In the genomic region with DNA sequence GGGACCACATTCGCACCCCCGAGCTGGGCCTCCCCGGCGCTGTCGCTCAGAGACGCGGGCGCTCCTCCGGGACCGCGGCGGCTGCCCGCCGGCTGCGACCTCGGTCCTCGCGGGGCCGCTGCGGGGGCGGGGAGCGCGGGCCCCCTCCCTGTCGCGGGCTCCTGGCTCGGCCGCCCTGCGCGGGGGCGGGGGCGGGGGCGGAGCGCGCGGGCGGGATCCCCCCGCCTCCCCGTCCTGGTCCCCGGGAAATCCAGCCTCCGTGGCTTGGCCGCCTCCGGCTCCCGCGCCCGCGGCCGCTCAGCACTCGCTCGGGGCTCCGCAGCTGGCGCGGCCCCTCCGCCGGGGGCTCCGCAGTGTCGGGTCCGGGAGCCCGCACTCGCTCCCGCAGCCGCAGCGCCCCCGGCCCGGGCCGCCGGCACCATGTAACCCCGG, we compare ENCODE assay signal across 8 mouse cellular contexts. TPM values are rescaled to one million over a fixed set of nuclear protein-coding genes. Genes with fewer than 3 reads are reported as not detected.
DNase-seq lines count a peak whose midpoint lies in the region; ATAC-seq and TF ChIP-seq lines count a peak whose summit lies in the region.

A gene (plus strand): TSS at position 291 of the 432 bp plus-strand sequence.

- peak within 1 kb of the TSS; percentile 81 to 88 for H3K4me3 ChIP-seq in ES-E14 (ENCODE audit: insufficient read depth in 1 of 2, low read depth in 1 of 2, low read length in 2 of 2, poor library complexity in 1 of 2, severe bottlenecking in 1 of 2)
- peak within 1 kb of the TSS; percentile 71 for H3K4me3 ChIP-seq in midbrain, embryonic 13.5 days (replicated peaks)

- no peaks in the 10 kb centered on the region for H3K36me3 ChIP-seq in ES-E14 (ENCODE audit: control insufficient read depth, insufficient read depth, low read length, poor library complexity, severe bottlenecking)
- no peaks in the 10 kb centered on the region for H3K36me3 ChIP-seq in midbrain, embryonic 13.5 days

- peaks cover 2 to 19% of the 10 kb centered on the region in 2 experiments; a peak in 3 of 4 replicates for H3K4me1 ChIP-seq in ES-E14 (ENCODE audit: control insufficient read depth in 2 of 2, insufficient read depth in 2 of 2, low read length in 2 of 2, poor library complexity in 1 of 2)
- H3K4me1 ChIP-seq in midbrain, embryonic 13.5 days (replicated peaks), result peaks cover 52% of the 10 kb centered on the region

- peak within 1 kb of the TSS; percentile 71 for H3K9ac ChIP-seq in ES-E14 (ENCODE audit: insufficient read depth, low read depth, low read length, poor library complexity, severe bottlenecking)
- H3K9ac ChIP-seq in midbrain, embryonic 13.5 days (replicated peaks), result peak within 1 kb of the TSS; percentile 91

- in situ Hi-C loops in ES-E14 (cut with MboI; ENCODE audit: low sequenced_read_pairs in 2 of 2, unreplicated experiment in 2 of 2), result no loop called here

- H3K27ac ChIP-seq in ES-E14 (ENCODE audit: insufficient read depth, low read depth, low read length, poor library complexity, severe bottlenecking), result no peak within 1 kb of the TSS
- H3K27ac ChIP-seq in midbrain, embryonic 13.5 days, result peak within 1 kb of the TSS; percentile 81

- no peak for DNase-seq in frontal cortex, adult 2 months (ENCODE audit: extremely low spot score in 1 of 2, low spot score in 1 of 2)
- DNase-seq in ES-E14 (ENCODE audit: low read depth, low spot score), result no peak
- DNase-seq in embryo, embryonic 10.5 days (ENCODE audit: low spot score), result peak; percentile 42
- DNase-seq in heart, postnatal 36 days, result peak; percentile 20 to 22
- DNase-seq in left cerebral cortex, postnatal 36 days (ENCODE audit: low spot score in 2 of 2), result peak in 1 of 2 experiments; percentile 58
- DNase-seq in B cell, adult 2 months, result no peak

- peaks cover 28% of the 10 kb centered on the region for H3K27me3 ChIP-seq in midbrain, embryonic 13.5 days

- intact Hi-C loops in heart, postnatal 36 days (cut with DNase I), result no loop called here
- intact Hi-C loops in left cerebral cortex, postnatal 36 days (cut with DNase I), result loop anchor here (2.0 kb wide), 1 partner anchor 92 kb away; a partner anchor contains a TSS

- peak within 1 kb of the TSS; percentile 96 for H3K4me2 ChIP-seq in midbrain, embryonic 13.5 days (replicated peaks)

- ATAC-seq in frontal cortex, adult (ENCODE audit: low TSS enrichment), result no peak
- ATAC-seq in midbrain, embryonic 13.5 days, result peak; percentile 63

- WGBS in midbrain, embryonic 13.5 days, result 0% methylated on average over 51 of the region's 67 CpGs

- H3K9me3 ChIP-seq in ES-E14 (ENCODE audit: control insufficient read depth, insufficient read depth, low read depth, low read length), result no peaks in the 10 kb centered on the region
- H3K9me3 ChIP-seq in midbrain, embryonic 13.5 days, result no peaks in the 10 kb centered on the region

TF ChIP-seq in ES-E14, 5 proteins besides CTCF, POLR2A, EP300 and RAD21:
- TF ChIP-seq ZNF384 (IDR thresholded peaks at IDR 0.05; ENCODE audit: low read depth, low read length), result no peak
- no peak for TF ChIP-seq CHD2 (IDR thresholded peaks at IDR 0.05; ENCODE audit: low read depth, low read length)
- TF ChIP-seq ZC3H11A (IDR thresholded peaks at IDR 0.05; ENCODE audit: borderline replicate concordance, low read depth, low read length), result no peak
- TF ChIP-seq MAFK (IDR thresholded peaks at IDR 0.05; ENCODE audit: insufficient read depth, low read depth, low read length), result no peak
- no peak for TF ChIP-seq HCFC1 (IDR thresholded peaks at IDR 0.05; ENCODE audit: borderline replicate concordance, insufficient read depth, low read length)

RNA-seq across cellular contexts. Expression of the gene that starts here (rescaled TPM):
- 163 and 186 TPM in 2 replicates for polyA plus RNA-seq in frontal cortex, adult 2 months (2012; rRNA removed)
- total RNA-seq in ES-E14 (2012; rRNA removed), result 8.8 and 14.1 TPM in 2 replicates
- under 1 TPM; 0.22 to 0.25 TPM for total RNA-seq in heart, postnatal 36 days (2021)
- total RNA-seq in left cerebral cortex, postnatal 36 days (2021), result 100 to 1,000 TPM; 380 to 420 TPM
- polyA plus RNA-seq in midbrain, embryonic 13.5 days (2015; fragmentation: Nextera tagmentation; extraction: Ambion mirVana), result 7.2 and 10.1 TPM in 2 replicates

Comparison
In these comparisons a context has a peak if more than half of its experiments do, and no peak if none do; other contexts are left out.
1. RNA of the gene that starts here (total RNA-seq): 380 to 420 TPM in left cerebral cortex, postnatal 36 days; 8.8 to 14.1 TPM in ES-E14 and 0.22 to 0.25 TPM in heart, postnatal 36 days; every median in the first group is over 10 times any median in the second.
2. RNA of the gene that starts here (polyA plus RNA-seq): 163 to 186 TPM in frontal cortex, adult 2 months; 7.2 to 10.1 TPM in midbrain, embryonic 13.5 days; every median in the first group is over 10 times any median in the second.
3. Peak in DNase-seq in heart, postnatal 36 days; RNA of the gene not detected or under 1 TPM.